Mouse (Mus musculus): ENCODE measurements around the gene Ccni. TPM values are rescaled to one million over a fixed set of nuclear protein-coding genes. Genes with fewer than 3 reads are reported as not detected.
A peak's percentile ranks its signal among the peaks of the same experiment; 100 is the strongest.

Ccni gene
- polyA plus RNA-seq, 1 experiment from 2014 or later = 115 TPM

GRCm38 (mm10) chr5:93144874-93145273 lies 61.4 kb downstream of the Ccni start:
- H3K4me3 ChIP-seq = no peak overlapping the region
- DNase-seq (ENCODE audit: low spot score) = no peak
- H3K36me3 ChIP-seq = peaks cover 91% of the 10 kb centered on the region
- H3K4me1 ChIP-seq (replicated peaks) = peaks cover 17% of the 10 kb centered on the region
- no peaks in the 10 kb centered on the region for H3K27me3 ChIP-seq (ENCODE audit: insufficient read depth, poor library complexity, severe bottlenecking)
- H3K9me3 ChIP-seq = no peaks in the 10 kb centered on the region
- no peak overlapping the region for H3K27ac ChIP-seq
- WGBS = 40% methylated on average over 5 of the region's 5 CpGs

DNA sequence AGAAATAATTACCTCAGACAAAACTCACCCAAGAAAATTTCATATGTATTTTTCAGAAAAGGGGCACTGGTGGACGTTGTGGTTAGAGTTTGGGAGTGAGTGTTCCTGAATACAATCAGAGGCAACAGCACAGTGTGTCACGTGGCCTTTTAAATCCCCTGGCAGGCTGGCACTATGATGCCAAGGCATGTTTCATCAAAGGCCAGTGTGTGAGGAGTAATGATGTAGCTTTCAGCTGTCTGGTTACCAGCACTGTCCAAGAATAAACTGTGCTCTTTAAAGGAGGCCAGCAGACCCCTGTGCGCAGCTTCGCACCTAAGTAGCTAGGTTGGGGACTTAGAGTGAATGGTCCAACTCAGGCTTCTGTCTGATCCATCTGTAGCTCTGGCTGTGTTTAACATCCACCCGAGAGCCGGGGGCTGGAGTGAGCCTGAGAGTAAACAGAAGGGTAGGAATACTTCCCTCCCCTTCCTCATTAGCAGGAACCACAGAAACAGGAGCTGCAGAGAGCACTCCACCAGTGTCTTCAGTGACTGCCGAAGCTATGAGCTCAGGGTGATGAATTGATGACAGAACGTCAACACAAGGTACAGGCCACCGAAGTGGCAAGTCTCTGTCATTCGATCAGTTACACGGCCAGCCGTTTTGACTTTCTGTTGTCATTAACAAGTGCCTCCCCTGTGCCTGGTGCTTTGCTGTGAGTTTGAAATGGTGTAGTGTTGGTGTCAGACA lies 62.8 kb downstream of the Ccni start:
- WGBS = 78% methylated on average over 12 of the region's 12 CpGs
- Histone ChIP-seq H3K4me1 (replicated peaks) (peaks cover 17% of the 10 kb centered on the region), H3K27ac (no peak overlapping the region), H3K36me3 (peaks cover 91% of the 10 kb centered on the region), H3K4me3 (no peak overlapping the region), H3K27me3 (ENCODE audit: insufficient read depth, poor library complexity, severe bottlenecking) (no peaks in the 10 kb centered on the region), H3K9me3 (peaks cover 3% of the 10 kb centered on the region; the same call in 1 of the 2 replicates)
- no peak for DNase-seq (ENCODE audit: low spot score)

GRCm38 (mm10) chr5:93140747-93141146 lies 65.5 kb downstream of the Ccni start:
- no peaks in the 10 kb centered on the region for H3K27me3 ChIP-seq (ENCODE audit: insufficient read depth, poor library complexity, severe bottlenecking)
- no peak overlapping the region for H3K4me3 ChIP-seq
- peaks cover 7% of the 10 kb centered on the region for H3K9me3 ChIP-seq
- WGBS = 91% methylated on average over 5 of the region's 5 CpGs
- H3K4me1 ChIP-seq (replicated peaks) = peaks cover 21% of the 10 kb centered on the region
- peaks cover 85% of the 10 kb centered on the region for H3K36me3 ChIP-seq
- no peak for DNase-seq (ENCODE audit: low spot score)
- H3K27ac ChIP-seq = no peak overlapping the region

GRCm38 (mm10) chr5:93139350-93139749 lies 66.9 kb downstream of the Ccni start:
- Histone ChIP-seq H3K9me3 (peaks cover 7% of the 10 kb centered on the region), H3K27ac (no peak overlapping the region), H3K4me1 (replicated peaks) (peaks cover 19% of the 10 kb centered on the region), H3K4me3 (no peak overlapping the region), H3K27me3 (ENCODE audit: insufficient read depth, poor library complexity, severe bottlenecking) (no peaks in the 10 kb centered on the region), H3K36me3 (peaks cover 72% of the 10 kb centered on the region)
- WGBS = 96% methylated on average over 9 of the region's 9 CpGs
- DNase-seq (ENCODE audit: low spot score) = no peak

DNA sequence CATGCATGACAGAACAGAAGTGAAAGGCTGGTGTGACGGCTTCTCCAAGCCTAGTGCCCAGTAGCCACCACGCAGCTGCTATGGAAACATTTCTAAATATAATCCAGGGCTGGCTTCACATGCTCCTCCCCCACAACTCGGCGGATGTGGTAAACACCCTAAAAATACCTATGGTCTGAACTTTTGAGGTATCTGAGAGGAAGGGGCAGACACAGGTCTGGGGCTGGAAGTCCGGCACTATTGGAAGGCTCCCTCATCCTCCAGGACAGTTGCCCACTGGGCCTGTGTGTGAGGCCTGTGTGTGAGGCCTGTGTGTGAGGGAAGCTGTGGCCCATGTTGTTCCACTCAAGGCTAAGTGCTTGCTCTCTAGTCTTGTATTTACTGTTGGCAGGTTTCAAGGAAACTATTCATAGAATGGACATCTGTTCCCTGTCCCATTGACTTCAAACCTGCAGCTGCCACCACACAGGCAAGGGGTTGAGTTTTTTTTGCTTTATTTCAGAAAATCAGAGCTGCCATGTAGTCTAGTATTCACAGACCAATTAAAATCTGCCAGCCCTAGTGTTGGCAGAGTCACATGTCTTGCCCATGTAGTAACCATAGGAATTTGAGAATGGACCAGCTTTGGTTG lies 69.2 kb downstream of the Ccni start:
- H3K4me1 ChIP-seq (replicated peaks) = peaks cover 42% of the 10 kb centered on the region
- H3K27me3 ChIP-seq (ENCODE audit: insufficient read depth, poor library complexity, severe bottlenecking) = no peaks in the 10 kb centered on the region
- 77% methylated on average over 5 of the region's 5 CpGs for WGBS
- peaks cover 54% of the 10 kb centered on the region for H3K36me3 ChIP-seq
- H3K27ac ChIP-seq = no peak overlapping the region
- no peak for DNase-seq (ENCODE audit: low spot score)
- no peak overlapping the region for H3K4me3 ChIP-seq
- peaks cover 7% of the 10 kb centered on the region for H3K9me3 ChIP-seq

- H3K9me3 ChIP-seq = peaks cover 7% of the 10 kb centered on the region
- H3K36me3 ChIP-seq = peaks cover 39% of the 10 kb centered on the region
- no peak overlapping the region for H3K4me3 ChIP-seq
- DNase-seq (ENCODE audit: low spot score) = no peak
- H3K27me3 ChIP-seq (ENCODE audit: insufficient read depth, poor library complexity, severe bottlenecking) = no peaks in the 10 kb centered on the region
- no peak overlapping the region; the same call in 1 of the 2 replicates for H3K27ac ChIP-seq
- 87% methylated on average over 10 of the region's 10 CpGs for WGBS
- H3K4me1 ChIP-seq (replicated peaks) = peaks cover 57% of the 10 kb centered on the region
Observed at GRCm38 (mm10) chr5:93135368-93136107, 70.8 kb downstream of the Ccni start.

DNA sequence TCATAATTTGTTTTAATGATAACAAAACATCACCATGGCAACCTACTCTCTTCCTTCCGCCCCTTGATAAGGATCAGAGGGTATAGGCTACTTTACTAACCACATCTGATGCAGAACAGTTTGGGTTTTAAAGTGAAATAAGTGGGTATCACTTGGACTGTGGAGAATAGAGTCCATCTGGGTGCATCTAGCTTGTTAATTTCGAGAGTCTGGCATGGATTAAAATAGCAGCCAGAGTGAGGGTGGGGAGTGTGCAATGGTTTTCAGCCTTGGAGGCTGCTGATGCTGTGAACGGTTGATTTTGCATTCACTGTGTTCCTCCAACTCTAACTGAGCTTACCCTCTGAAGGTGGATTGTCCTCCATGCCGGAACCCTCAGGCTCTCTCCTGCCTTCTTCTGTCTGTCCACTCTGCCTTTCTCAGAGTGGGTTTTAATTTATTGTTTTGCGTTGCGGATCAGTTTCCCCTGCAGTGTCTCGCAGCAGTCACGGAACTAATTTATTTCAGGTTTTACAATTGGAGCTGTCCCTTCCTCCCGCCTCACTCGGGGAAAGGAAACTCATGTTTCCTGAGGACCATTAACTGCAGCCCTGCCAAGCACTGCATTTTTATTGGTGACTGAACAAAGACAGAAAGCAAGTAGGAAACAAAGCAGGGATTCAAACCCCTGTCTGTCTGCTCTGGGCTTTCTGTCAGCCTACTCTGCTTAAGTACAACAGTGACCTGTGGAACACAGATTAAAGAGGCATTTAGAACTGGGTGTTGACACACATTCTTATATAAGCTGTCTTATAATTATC lies 72.7 kb downstream of the Ccni start:
- no peak for DNase-seq (ENCODE audit: low spot score)
- Histone ChIP-seq H3K9me3 (peaks cover 6% of the 10 kb centered on the region), H3K36me3 (peaks cover 20% of the 10 kb centered on the region), H3K27ac (peak overlapping the region; percentile 6), H3K27me3 (ENCODE audit: insufficient read depth, poor library complexity, severe bottlenecking) (no peaks in the 10 kb centered on the region), H3K4me3 (0 out of 2 replicates have a peak overlapping the region, but pooled peaks have one; percentile 11), H3K4me1 (replicated peaks) (peaks cover 76% of the 10 kb centered on the region)
- WGBS = 43% methylated on average over 10 of the region's 10 CpGs

Other genes with a start within 250 kb of the Ccni start
- 0.47 and 0.86 TPM in 2 replicates for gene Sowahb, start 161.5 kb downstream of the Ccni start, polyA plus RNA-seq (2016; fragmentation: Nextera tagmentation; extraction: Ambion mirVana)
- gene Sept11, start 113.1 kb downstream of the Ccni start, polyA plus RNA-seq (2016; fragmentation: Nextera tagmentation; extraction: Ambion mirVana) = 237 and 263 TPM in 2 replicates
- 2.3 and 2.6 TPM in 2 replicates for gene 2010109A12Rik, start within 50 bp of the Ccni start, polyA plus RNA-seq (2016; fragmentation: Nextera tagmentation; extraction: Ambion mirVana)
- gene Ccng2, start 60.8 kb upstream of the Ccni start, polyA plus RNA-seq (2016; fragmentation: Nextera tagmentation; extraction: Ambion mirVana) = 50.9 and 67.0 TPM in 2 replicates